ENCODE assay signal across 7 mouse cellular contexts in the genomic region with DNA sequence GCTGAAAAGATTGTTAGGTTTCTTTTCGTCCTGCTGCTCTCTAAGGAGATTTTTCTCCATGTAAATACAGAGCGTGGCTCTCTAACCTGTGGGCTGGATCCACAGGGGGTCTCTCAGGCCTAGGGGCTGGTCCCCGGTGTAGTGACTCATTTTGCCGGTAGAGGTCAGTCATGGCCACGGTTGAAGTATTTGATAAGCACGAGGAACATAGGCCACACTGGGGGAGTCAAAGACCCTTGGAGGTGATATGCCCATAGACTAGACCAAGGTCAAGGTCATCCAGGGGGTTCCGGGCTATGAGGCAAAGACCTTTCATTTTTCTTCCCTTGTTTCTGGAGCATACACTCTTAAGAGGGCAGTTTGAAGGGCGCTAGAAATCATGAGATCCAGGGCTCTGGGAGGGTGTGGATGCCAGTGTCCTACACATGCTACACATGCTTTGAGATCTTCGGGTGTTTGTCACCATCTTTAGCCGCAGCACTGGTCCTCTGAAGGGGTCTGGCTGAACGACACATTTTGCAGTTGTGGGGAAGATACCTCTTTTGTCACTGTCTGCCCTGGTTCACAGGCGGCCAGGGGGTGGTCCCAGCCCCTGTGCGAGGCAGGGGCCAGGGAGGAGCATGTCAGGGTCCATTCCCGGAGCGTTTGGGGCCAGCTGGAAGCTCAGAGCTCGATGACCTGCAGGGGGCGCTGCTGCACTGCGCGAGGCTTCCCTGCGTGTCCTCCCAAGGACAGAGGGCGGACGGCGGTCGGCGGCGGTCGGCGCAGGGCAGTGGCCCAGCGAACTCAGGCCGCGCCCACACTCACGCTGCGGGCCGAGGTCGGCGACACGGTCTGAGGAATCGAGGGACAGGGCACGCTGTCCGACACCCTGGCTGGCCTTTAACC.
DNase-seq lines count a peak whose midpoint lies in the region; ATAC-seq and TF ChIP-seq lines count a peak whose summit lies in the region.

No protein-coding gene starts in this region.

- H3K79me2 ChIP-seq in heart, adult 2 months (replicated peaks; ENCODE audit: control insufficient read depth, insufficient read depth, low read length), result no peaks in the 10 kb centered on the region

- no peaks in the 10 kb centered on the region for H3K36me3 ChIP-seq in embryonic facial prominence, embryonic 10.5 days (replicated peaks)
- no peaks in the 10 kb centered on the region for H3K36me3 ChIP-seq in heart, adult 2 months (ENCODE audit: control insufficient read depth, insufficient read depth, low read length)
- no peaks in the 10 kb centered on the region for H3K36me3 ChIP-seq in kidney, adult 2 months (ENCODE audit: control insufficient read depth, insufficient read depth, low read length)
- H3K36me3 ChIP-seq in limb, embryonic 11.5 days (ENCODE audit: control insufficient read depth, insufficient read depth, low read length), result no peaks in the 10 kb centered on the region
- H3K36me3 ChIP-seq in midbrain, embryonic 13.5 days, result no peaks in the 10 kb centered on the region
- H3K36me3 ChIP-seq in spleen, adult 2 months (ENCODE audit: control insufficient read depth, insufficient read depth, low read length), result no peaks in the 10 kb centered on the region

- TF ChIP-seq CTCF in heart, adult 2 months (IDR thresholded peaks at IDR 0.05), result peak; percentile 86
- TF ChIP-seq CTCF in kidney, adult 2 months (conservative IDR thresholded peaks at IDR 0.05; ENCODE audit: insufficient read depth, insufficient read length, low read depth, low read length), result peak; percentile 82
- peak; percentile 48; the same call in 1 of the 2 replicates for TF ChIP-seq CTCF in spleen, adult 2 months (IDR thresholded peaks at IDR 0.05; ENCODE audit: extremely low read depth, insufficient read depth, insufficient read length, insufficient replicate concordance)

- intact Hi-C loops in heart, adult 2 months (cut with DNase I), result loop anchor here (2.0 kb wide), 1 partner anchor 1576 kb away; no protein-coding TSS in a partner anchor

- TF ChIP-seq EP300 in heart, adult 2 months (IDR thresholded peaks at IDR 0.05; ENCODE audit: insufficient read depth, low read depth, low read length), result no peak

- DNase-seq in adrenal gland, postnatal 4 days (ENCODE audit: low spot score in 2 of 2), result peak; percentile 82 to 83
- DNase-seq in embryonic facial prominence, embryonic 10.5 days (ENCODE audit: low spot score), result peak; percentile 95
- DNase-seq in heart, adult 2 months, result peak; percentile 77 to 85
- DNase-seq in kidney, adult 2 months, result peak; percentile 83
- DNase-seq in limb, embryonic 11.5 days (ENCODE audit: low spot score), result peak; percentile 97
- peak in 1 of 2 experiments; percentile 29 for DNase-seq in spleen, adult 2 months (ENCODE audit: low read depth in 1 of 2, low spot score in 2 of 2)

- H3K9me3 ChIP-seq in embryonic facial prominence, embryonic 10.5 days, result no peaks in the 10 kb centered on the region
- H3K9me3 ChIP-seq in limb, embryonic 11.5 days (ENCODE audit: control insufficient read depth, low read length), result no peaks in the 10 kb centered on the region
- H3K9me3 ChIP-seq in midbrain, embryonic 13.5 days, result no peaks in the 10 kb centered on the region

- H3K4me1 ChIP-seq in embryonic facial prominence, embryonic 10.5 days, result peaks cover 17% of the 10 kb centered on the region
- H3K4me1 ChIP-seq in heart, adult 2 months (ENCODE audit: control insufficient read depth, insufficient read depth, low read length), result no peaks in the 10 kb centered on the region
- H3K4me1 ChIP-seq in kidney, adult 2 months (ENCODE audit: control insufficient read depth, insufficient read depth, low read length), result no peaks in the 10 kb centered on the region
- no peaks in the 10 kb centered on the region for H3K4me1 ChIP-seq in limb, embryonic 11.5 days (ENCODE audit: control insufficient read depth, insufficient read depth, low read length)
- H3K4me1 ChIP-seq in midbrain, embryonic 13.5 days (replicated peaks), result peaks cover 13% of the 10 kb centered on the region
- peaks cover 4% of the 10 kb centered on the region; the same call in 1 of the 2 replicates for H3K4me1 ChIP-seq in spleen, adult 2 months (ENCODE audit: control insufficient read depth, insufficient read depth, insufficient read length)

- peak overlapping the region; percentile 73 for H3K27ac ChIP-seq in embryonic facial prominence, embryonic 10.5 days (replicated peaks)
- H3K27ac ChIP-seq in heart, adult 2 months, result peak overlapping the region; percentile 11; the same call in 1 of the 2 replicates
- no peak overlapping the region for H3K27ac ChIP-seq in kidney, adult 2 months (ENCODE audit: insufficient read depth, low read depth, low read length)
- no peak overlapping the region for H3K27ac ChIP-seq in limb, embryonic 11.5 days (replicated peaks; ENCODE audit: low read depth, low read length)
- 0 out of 2 replicates have a peak overlapping the region, but pooled peaks have one; percentile 57 for H3K27ac ChIP-seq in midbrain, embryonic 13.5 days
- H3K27ac ChIP-seq in spleen, adult 2 months (ENCODE audit: insufficient read depth, low read length), result no peak overlapping the region

- WGBS in embryonic facial prominence, embryonic 10.5 days, result 3% methylated on average over 40 of the region's 40 CpGs
- WGBS in heart, adult 2 months, result 6% methylated on average over 40 of the region's 40 CpGs
- WGBS in kidney, adult 2 months, result 6% methylated on average over 40 of the region's 40 CpGs
- 4% methylated on average over 40 of the region's 40 CpGs for WGBS in limb, embryonic 11.5 days
- WGBS in midbrain, embryonic 13.5 days, result 5% methylated on average over 40 of the region's 40 CpGs
- 8% methylated on average over 40 of the region's 40 CpGs for WGBS in spleen, adult 2 months

- peaks cover 18% of the 10 kb centered on the region for H3K27me3 ChIP-seq in embryonic facial prominence, embryonic 10.5 days (replicated peaks; ENCODE audit: low read depth, poor library complexity, severe bottlenecking)
- H3K27me3 ChIP-seq in heart, adult 2 months (ENCODE audit: control insufficient read depth, insufficient read depth, low read length), result no peaks in the 10 kb centered on the region
- H3K27me3 ChIP-seq in kidney, adult 2 months (replicated peaks; ENCODE audit: control insufficient read depth, insufficient read depth, low read length), result no peaks in the 10 kb centered on the region
- no peaks in the 10 kb centered on the region for H3K27me3 ChIP-seq in limb, embryonic 11.5 days (ENCODE audit: control insufficient read depth, insufficient read depth, low read length)
- H3K27me3 ChIP-seq in midbrain, embryonic 13.5 days, result no peaks in the 10 kb centered on the region
- H3K27me3 ChIP-seq in spleen, adult 2 months (ENCODE audit: control insufficient read depth, insufficient read depth, low read length), result peaks cover 3% of the 10 kb centered on the region; the same call in 1 of the 2 replicates

- TF ChIP-seq POLR2A in heart, adult 2 months (IDR thresholded peaks at IDR 0.05; ENCODE audit: insufficient read depth, low read depth, low read length), result no peak
- TF ChIP-seq POLR2A in kidney, adult 2 months (IDR thresholded peaks at IDR 0.05; ENCODE audit: low read depth, low read length), result no peak
- TF ChIP-seq POLR2A in spleen, adult 2 months (IDR thresholded peaks at IDR 0.05; ENCODE audit: low read depth, low read length), result no peak

- H3K4me3 ChIP-seq in embryonic facial prominence, embryonic 10.5 days, result peak overlapping the region; percentile 61
- peak overlapping the region; percentile 44 for H3K4me3 ChIP-seq in heart, adult 2 months
- H3K4me3 ChIP-seq in kidney, adult 2 months (ENCODE audit: insufficient read depth, low read depth, low read length), result peak overlapping the region; percentile 50
- peak overlapping the region; percentile 35 for H3K4me3 ChIP-seq in limb, embryonic 11.5 days (ENCODE audit: low read depth, low read length)
- peak overlapping the region; percentile 47 for H3K4me3 ChIP-seq in midbrain, embryonic 13.5 days (replicated peaks)
- H3K4me3 ChIP-seq in spleen, adult 2 months (ENCODE audit: extremely low read depth, insufficient read depth, insufficient read length), result peak overlapping the region; percentile 15; the same call in 1 of the 2 replicates

- ATAC-seq in limb, embryonic 11.5 days (ENCODE audit: insufficient number of reproducible peaks, low FRiP score, low TSS enrichment, low read depth), result peak; percentile 81
- peak; percentile 96 for ATAC-seq in midbrain, embryonic 13.5 days

- peak overlapping the region; percentile 83 for H3K4me2 ChIP-seq in limb, embryonic 11.5 days (ENCODE audit: low read depth, severe bottlenecking)
- peak overlapping the region; percentile 69 for H3K4me2 ChIP-seq in midbrain, embryonic 13.5 days (replicated peaks)

- H3K9ac ChIP-seq in heart, adult 2 months (ENCODE audit: low read depth, low read length), result peak overlapping the region; percentile 31
- H3K9ac ChIP-seq in limb, embryonic 11.5 days (ENCODE audit: low read length), result peak overlapping the region; percentile 43; the same call in 1 of the 2 replicates
- H3K9ac ChIP-seq in midbrain, embryonic 13.5 days (replicated peaks), result peak overlapping the region; percentile 66

Comparison
In these comparisons a context has a peak if more than half of its experiments do, and no peak if none do; other contexts are left out.
1. H3K27ac ChIP-seq: peak in embryonic facial prominence, embryonic 10.5 days (single experiment), heart, adult 2 months (single experiment) and midbrain, embryonic 13.5 days (single experiment); none in kidney, adult 2 months (single experiment), limb, embryonic 11.5 days (single experiment) and spleen, adult 2 months (single experiment).
2. Peak in every context shown above with its lines, with median percentiles within 50 percentile points of each other: H3K4me3 ChIP-seq, H3K9ac ChIP-seq and CTCF ChIP-seq.